Mouse (Mus musculus) forebrain, embryonic 16.5 days (tissue): ENCODE measurements around the gene Fam227a. TPM values are rescaled to one million over a fixed set of nuclear protein-coding genes. Genes with fewer than 3 reads are reported as not detected.

Experiments
- ATAC-seq: fragments of 200-750 bp; cut with Nextera tagmentation; 2 replicates; pipeline ENCODE4 v1.8.0; 2017; ENCODE audit warnings: mild to moderate bottlenecking, moderate library complexity
- H3K27ac ChIP-seq: fragments of 300-500 bp; sonication (generic); 2 replicates; pipeline ENCODE4 v1.5.1; 2014; ENCODE audit warnings: low read length, control low read depth
- H3K27me3 ChIP-seq: fragments of 300-500 bp; sonication (generic); replicated peaks from 2 replicates; pipeline ENCODE4 v1.6.1; 2014; ENCODE audit warnings: low read length; ENCODE audit not compliant: control insufficient read depth, insufficient read depth
- H3K36me3 ChIP-seq: fragments of 300-500 bp; sonication (generic); 2 replicates; pipeline ENCODE4 v1.6.1; 2014; ENCODE audit not compliant: control insufficient read depth, insufficient read depth
- H3K4me1 ChIP-seq: fragments of 300-500 bp; sonication (generic); replicated peaks from 2 replicates; pipeline ENCODE4 v1.6.1; 2014; ENCODE audit warnings: low read length; ENCODE audit not compliant: control insufficient read depth, insufficient read depth
- H3K4me2 ChIP-seq: fragments of 300-500 bp; sonication (generic); 2 replicates; pipeline ENCODE4 v1.6.1; 2014; ENCODE audit warnings: mild to moderate bottlenecking, low read length, control low read depth
- H3K4me3 ChIP-seq: fragments of 300-500 bp; sonication (generic); replicated peaks from 2 replicates; pipeline ENCODE4 v1.5.1; 2014; ENCODE audit warnings: mild to moderate bottlenecking, low read length, control low read depth
- H3K9ac ChIP-seq: fragments of 300-500 bp; sonication (generic); replicated peaks from 2 replicates; pipeline ENCODE4 v1.6.1; 2014; ENCODE audit warnings: low read depth, low read length, control low read depth
- H3K9me3 ChIP-seq: fragments of 300-500 bp; sonication (generic); 2 replicates; pipeline ENCODE4 v1.6.1; 2016; ENCODE audit warnings: low read length; ENCODE audit not compliant: control insufficient read depth
- WGBS: fragments of 180-500 bp; shearing (Covaris S2); extraction: QIAGEN DNeasy Blood & Tissue Kit; methylation state at CpG from one replicate; pipeline ENCODE4 v1.1.7; 2014; 5-methylcytosine and 5-hydroxymethylcytosine counted together
- polyA plus RNA-seq: library from polyadenylated mRNA; unstranded; fragments of >200 nt; fragmentation: Nextera tagmentation; extraction: Ambion mirVana; gene quantifications from 2 replicates; pipeline ENCODE4 v1.2.1, GENCODE M21; 2015

The Fam227a gene
- polyA plus RNA-seq, 1 experiment from 2014 or later, result 4.5 TPM

DNA sequence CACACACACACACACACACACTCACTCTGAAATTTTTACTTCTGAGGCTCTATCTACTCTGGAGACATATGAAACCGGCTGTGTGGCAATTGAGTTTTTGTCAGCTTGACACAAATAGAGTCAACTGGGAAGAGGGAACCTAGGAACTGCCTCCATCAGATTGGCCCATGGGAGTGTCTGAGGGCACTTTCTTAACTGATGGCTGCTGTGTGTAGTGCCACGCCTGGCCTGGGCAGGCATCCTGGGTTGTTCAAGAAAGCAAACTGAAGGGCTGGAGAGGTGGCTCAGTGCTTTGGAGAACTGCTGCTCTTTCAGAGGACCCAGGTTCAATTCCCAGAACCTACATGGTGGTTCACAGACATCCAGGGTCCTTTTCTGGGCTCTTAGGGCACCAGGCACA is 13.3 kb downstream of the Fam227a start:
- Histone ChIP-seq H3K4me3 (no peak overlapping the region), H3K9me3 (no peaks in the 10 kb centered on the region), H3K9ac (no peak overlapping the region), H3K4me2 (no peak overlapping the region), H3K27me3 (no peaks in the 10 kb centered on the region), H3K4me1 (no peaks in the 10 kb centered on the region), H3K36me3 (peaks cover 9% of the 10 kb centered on the region; the same call in 1 of the 2 replicates), H3K27ac (no peak overlapping the region)
- ATAC-seq, result no peak
- WGBS, result 85% methylated on average over 2 of the region's 2 CpGs

DNA sequence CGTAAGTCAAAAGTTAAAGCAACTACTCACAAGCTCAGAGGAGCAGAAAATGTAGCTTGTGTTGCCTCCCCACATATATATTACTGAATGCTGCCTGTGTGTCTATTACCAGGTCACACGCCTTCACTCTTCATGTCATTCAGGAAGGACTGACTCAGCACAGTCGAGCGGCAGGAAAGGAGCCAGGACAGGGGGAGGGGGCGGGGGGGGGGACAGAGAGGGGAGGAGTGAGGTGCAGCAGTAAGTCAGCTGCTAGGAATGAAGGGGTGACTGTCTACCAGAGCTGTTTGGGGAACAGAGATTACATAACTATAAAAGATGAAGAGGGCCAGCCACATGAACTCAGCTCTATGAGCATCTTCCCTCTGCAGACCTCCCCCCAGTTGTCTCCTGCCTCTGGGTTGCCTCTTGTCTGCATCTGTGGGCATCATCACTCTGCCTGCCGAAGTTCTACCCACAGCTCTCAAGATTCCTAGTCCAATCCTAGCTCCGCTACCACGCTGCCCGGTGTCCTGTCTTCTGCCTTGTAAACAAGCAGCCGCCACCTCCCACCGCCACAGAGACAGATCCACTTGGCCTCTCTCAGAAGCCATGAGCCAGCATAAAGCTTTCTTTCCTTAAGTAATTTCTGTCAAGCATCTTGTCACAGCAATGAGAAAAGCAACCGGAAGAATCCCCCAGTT is 17.5 kb downstream of the Fam227a start:
- Histone ChIP-seq H3K9me3 (no peaks in the 10 kb centered on the region), H3K9ac (no peak overlapping the region), H3K4me3 (no peak overlapping the region), H3K27me3 (no peaks in the 10 kb centered on the region), H3K4me1 (no peaks in the 10 kb centered on the region), H3K27ac (no peak overlapping the region), H3K36me3 (peaks cover 16% of the 10 kb centered on the region), H3K4me2 (no peak overlapping the region)
- no peak for ATAC-seq
- 77% methylated on average over 12 of the region's 12 CpGs for WGBS

DNA sequence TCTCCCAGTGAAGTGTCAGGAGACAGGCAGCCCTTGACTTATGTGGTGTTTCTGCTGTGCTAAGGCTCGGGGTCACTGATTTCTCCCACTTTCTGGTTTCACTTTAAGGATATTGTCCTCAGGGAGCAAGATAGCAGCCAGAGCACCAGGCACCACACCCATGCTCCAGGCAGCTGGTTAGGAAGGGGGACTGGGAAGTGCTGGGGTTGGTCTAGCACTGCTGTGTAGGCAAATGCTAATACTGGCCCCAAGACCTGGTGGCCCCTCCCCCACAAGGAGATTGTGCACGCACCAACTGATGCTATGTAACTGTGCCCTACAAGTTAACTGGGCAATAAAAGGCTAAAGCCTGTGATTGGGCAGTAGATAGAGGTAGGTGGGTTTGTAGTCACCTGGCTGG is 28.3 kb downstream of the Fam227a start:
- H3K27me3 ChIP-seq, result no peaks in the 10 kb centered on the region
- H3K4me2 ChIP-seq, result no peak overlapping the region
- peaks cover 37% of the 10 kb centered on the region for H3K36me3 ChIP-seq
- no peak overlapping the region for H3K4me3 ChIP-seq
- 0 out of 2 replicates have a peak, but pooled peaks cover 2% of the 10 kb centered on the region for H3K9me3 ChIP-seq
- H3K9ac ChIP-seq, result no peak overlapping the region
- no peak overlapping the region for H3K27ac ChIP-seq
- no peaks in the 10 kb centered on the region for H3K4me1 ChIP-seq
- WGBS, result 77% methylated on average over 2 of the region's 2 CpGs
- ATAC-seq, result no peak

DNA sequence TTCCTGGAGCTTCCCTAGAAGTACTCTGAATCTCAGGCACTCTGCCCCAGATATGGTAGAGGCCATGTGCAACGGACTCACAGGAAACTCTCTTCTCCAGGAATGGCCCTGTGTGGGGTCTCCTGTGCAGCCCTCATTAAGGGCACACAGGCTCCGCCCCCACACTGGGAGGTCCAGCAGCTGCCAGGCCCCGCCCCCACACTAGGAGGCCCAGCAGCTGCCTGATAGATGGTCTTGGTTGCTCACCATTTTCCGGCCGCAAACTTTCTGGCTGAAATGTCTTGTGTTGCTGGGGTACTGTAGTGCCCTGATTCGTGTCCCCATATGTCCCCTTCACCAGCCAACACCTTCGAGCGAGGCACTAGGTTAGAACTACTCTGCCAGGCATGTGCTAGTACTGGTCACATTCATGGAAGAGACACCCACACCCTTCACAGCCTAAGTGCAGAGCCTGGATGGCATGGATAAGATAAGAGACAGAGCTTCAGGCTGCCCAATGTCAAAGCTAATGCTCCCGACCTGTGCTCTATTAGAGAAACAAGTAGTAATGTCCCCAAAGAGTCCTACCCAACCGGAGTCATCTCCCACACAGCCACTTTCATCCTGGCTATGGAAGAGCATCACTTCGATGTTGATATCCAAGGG is 38.9 kb downstream of the Fam227a start:
- Histone ChIP-seq H3K27me3 (no peaks in the 10 kb centered on the region), H3K36me3 (peaks cover 29% of the 10 kb centered on the region), H3K27ac (no peak overlapping the region), H3K4me2 (no peak overlapping the region), H3K4me3 (no peak overlapping the region), H3K9me3 (no peaks in the 10 kb centered on the region), H3K4me1 (no peaks in the 10 kb centered on the region), H3K9ac (no peak overlapping the region)
- WGBS, result 84% methylated on average over 11 of the region's 11 CpGs
- no peak for ATAC-seq

DNA sequence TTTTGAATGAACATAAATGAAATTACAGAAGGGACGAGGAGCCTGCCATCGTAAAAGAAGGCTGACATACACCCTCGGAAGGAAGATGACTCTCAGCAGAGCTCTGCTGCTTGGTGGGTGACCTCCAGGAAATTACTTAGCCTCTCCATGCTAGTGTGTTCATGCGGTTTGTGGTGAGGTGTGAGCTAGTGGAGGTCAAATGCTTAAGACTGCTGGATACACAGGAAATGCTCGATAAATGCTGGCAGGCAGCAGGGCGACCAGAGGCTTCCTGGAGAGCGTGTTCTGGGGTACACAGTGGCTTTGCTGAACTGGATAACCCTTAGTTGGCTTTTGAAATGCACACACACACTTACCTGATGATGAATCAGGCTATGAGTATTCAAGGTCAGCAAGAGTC is 40.3 kb downstream of the Fam227a start:
- 95% methylated on average over 7 of the region's 7 CpGs for WGBS
- no peak overlapping the region for H3K4me3 ChIP-seq
- no peaks in the 10 kb centered on the region for H3K4me1 ChIP-seq

DNA sequence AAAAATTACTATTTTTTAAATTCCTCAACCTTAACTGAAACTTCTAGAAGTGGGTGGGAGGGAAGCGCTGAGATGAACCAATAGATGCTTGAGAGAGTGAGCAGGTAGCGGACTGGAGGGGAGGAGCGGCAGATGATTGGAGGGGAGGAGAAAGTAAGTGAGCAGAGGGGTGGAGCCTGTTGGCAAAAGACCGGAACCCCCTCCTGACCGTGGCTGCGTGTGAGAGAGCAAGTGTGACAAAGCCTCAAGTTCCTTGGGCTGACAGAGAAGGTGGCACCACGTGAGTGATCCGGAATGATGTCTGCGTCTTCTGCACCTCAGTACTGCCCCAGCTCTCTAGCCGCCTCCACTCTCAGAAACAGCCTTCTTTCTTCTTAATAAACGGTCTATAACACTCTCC is 41.6 kb downstream of the Fam227a start:
- Histone ChIP-seq H3K27ac (no peak overlapping the region), H3K36me3 (peaks cover 24% of the 10 kb centered on the region), H3K4me3 (no peak overlapping the region), H3K4me1 (no peaks in the 10 kb centered on the region), H3K9ac (no peak overlapping the region), H3K27me3 (no peaks in the 10 kb centered on the region), H3K9me3 (no peaks in the 10 kb centered on the region), H3K4me2 (no peak overlapping the region)
- 84% methylated on average over 11 of the region's 11 CpGs for WGBS
- ATAC-seq, result no peak

More for the DNA sequence above, 40.3 kb downstream of the Fam227a start:
- Histone ChIP-seq H3K27me3 (no peaks in the 10 kb centered on the region), H3K9ac (no peak overlapping the region), H3K27ac (no peak overlapping the region), H3K9me3 (no peaks in the 10 kb centered on the region), H3K4me2 (no peak overlapping the region), H3K36me3 (peaks cover 21% of the 10 kb centered on the region)
- no peak for ATAC-seq

DNA sequence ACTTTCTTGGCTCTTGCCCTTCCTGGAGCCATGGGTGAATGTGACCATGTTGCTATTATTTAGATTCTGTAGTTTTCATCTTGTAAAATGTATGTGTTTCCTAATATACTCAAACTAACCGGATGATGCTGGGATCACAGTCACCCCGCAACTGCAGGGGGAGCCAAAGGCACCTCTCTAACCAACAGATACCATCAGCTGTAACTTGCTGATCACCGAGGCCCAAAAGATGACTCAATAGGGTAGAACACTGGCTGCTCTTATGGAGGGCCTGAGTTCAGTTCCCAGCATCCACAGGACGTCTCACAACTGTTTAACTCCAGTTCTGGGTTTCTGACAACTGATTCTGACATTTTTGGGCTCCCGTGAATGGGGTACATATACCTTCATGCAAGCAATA is 42.0 kb downstream of the Fam227a start:
- no peak overlapping the region for H3K4me3 ChIP-seq
- peaks cover 22% of the 10 kb centered on the region for H3K36me3 ChIP-seq
- no peak overlapping the region for H3K9ac ChIP-seq
- no peak overlapping the region for H3K27ac ChIP-seq
- no peaks in the 10 kb centered on the region for H3K9me3 ChIP-seq
- H3K4me1 ChIP-seq, result no peaks in the 10 kb centered on the region
- no peak for ATAC-seq
- WGBS, result 90% methylated on average over 5 of the region's 5 CpGs
- no peak overlapping the region for H3K4me2 ChIP-seq
- H3K27me3 ChIP-seq, result no peaks in the 10 kb centered on the region

DNA sequence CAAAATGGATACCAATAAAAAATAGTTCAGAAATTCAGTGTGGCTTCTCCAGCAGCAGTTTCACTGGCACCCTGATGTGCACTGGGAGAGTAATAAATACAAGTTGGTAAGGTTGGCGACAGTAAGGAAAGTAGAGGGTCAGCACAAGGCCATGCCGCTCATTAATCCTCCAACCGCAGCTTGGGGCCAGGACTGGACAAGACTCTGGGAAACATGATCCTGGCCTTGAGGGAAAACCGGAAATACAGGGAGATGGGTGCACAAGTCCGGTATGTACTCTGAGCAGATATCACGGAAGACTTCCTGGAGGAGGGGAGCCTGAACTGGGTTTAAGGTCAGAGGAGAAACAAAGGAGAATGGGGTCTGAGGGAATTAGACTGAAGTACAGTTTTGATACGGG is 43.3 kb downstream of the Fam227a start:
- Histone ChIP-seq H3K4me1 (no peaks in the 10 kb centered on the region), H3K4me3 (no peak overlapping the region), H3K4me2 (no peak overlapping the region), H3K27ac (no peak overlapping the region), H3K27me3 (no peaks in the 10 kb centered on the region), H3K9ac (no peak overlapping the region), H3K36me3 (peaks cover 25% of the 10 kb centered on the region), H3K9me3 (no peaks in the 10 kb centered on the region)
- 92% methylated on average over 7 of the region's 7 CpGs for WGBS
- no peak for ATAC-seq

DNA sequence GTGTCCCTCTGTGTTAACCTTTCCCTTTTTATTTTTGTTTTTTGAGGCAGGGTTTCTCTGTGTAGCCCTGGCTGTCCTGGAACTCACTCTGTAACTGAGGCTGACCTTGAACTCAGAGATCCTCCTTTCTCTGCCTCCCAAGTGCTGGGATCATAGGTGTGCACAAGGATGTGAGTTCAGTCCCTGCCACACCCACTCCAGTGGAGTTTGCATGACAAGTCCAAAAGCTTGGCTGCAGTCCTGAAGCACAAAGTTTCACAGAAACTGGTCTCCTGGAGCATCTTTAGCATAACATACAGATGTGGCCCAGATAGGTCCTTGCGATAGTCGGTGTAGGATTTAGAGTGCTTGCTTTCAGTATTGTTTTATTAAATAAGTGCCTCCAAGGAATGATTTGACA is 49.5 kb downstream of the Fam227a start:
- H3K9ac ChIP-seq, result no peak overlapping the region
- no peak overlapping the region for H3K27ac ChIP-seq
- H3K27me3 ChIP-seq, result peaks cover 5% of the 10 kb centered on the region; the same call in 1 of the 2 replicates
- H3K4me2 ChIP-seq, result no peak overlapping the region
- H3K4me1 ChIP-seq, result peaks cover 3% of the 10 kb centered on the region; the same call in 1 of the 2 replicates
- WGBS, result 96% methylated on average over 2 of the region's 2 CpGs
- H3K9me3 ChIP-seq, result no peaks in the 10 kb centered on the region; the same call in 1 of the 2 replicates
- H3K36me3 ChIP-seq, result peaks cover 13% of the 10 kb centered on the region; the same call in 1 of the 2 replicates
- no peak for ATAC-seq
- H3K4me3 ChIP-seq, result no peak overlapping the region
